Mouse (Mus musculus) liver, postnatal 0 days (tissue): Measurements from ENCODE around the gene Trim16.

Experiments
- CTCF ChIP-seq: sonication (generic); IDR thresholded peaks from 2 replicates; pipeline ENCODE4 v1.5.1; 2016; ENCODE audit warnings: antibody characterized with exemption, low read depth
- EP300 ChIP-seq: IDR thresholded peaks from 2 replicates; pipeline ENCODE4 v1.6.1; 2016; ENCODE audit warnings: antibody characterized with exemption, low read depth, mild to moderate bottlenecking

DNA sequence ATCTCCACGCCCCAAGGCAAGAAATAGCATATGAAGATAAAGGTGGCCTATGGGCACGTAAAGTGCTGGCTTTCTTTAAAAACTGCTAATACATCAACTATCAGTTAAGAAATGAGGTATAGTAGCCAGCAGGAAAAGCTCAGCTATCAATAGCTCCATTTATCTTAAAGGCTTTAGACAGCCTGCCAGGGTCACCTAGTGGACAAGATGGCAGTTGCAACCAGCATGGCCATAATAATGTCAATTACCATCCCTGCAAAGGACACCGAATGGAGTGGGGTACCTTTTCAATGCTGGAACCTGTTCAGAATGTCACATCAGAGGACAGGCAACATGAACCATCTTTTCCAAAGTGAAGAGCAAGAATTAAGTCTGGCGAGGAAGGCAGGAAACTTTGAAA, 10.8 kb upstream of the Trim16 start:
- peak; percentile 63 for TF ChIP-seq CTCF
- TF ChIP-seq EP300, result no peak
